Mouse (Mus musculus): ENCODE measurements at regions not wholly inside any gene's neighbourhood (a gene's known extent, or its start where the extent isn't known, plus 50 kb on each side); places are given as distances from the start of the nearest gene placed in this dataset.

- in situ Hi-C loops (cut with MboI, MseI), result loop anchor here (5.0 kb wide), 1 partner anchor 726 kb away; no protein-coding TSS in a partner anchor
These were observed 119.8 kb downstream of the Gm9195 start for GRCm38 (mm10) chr14:72371702-72372277.

DNA sequence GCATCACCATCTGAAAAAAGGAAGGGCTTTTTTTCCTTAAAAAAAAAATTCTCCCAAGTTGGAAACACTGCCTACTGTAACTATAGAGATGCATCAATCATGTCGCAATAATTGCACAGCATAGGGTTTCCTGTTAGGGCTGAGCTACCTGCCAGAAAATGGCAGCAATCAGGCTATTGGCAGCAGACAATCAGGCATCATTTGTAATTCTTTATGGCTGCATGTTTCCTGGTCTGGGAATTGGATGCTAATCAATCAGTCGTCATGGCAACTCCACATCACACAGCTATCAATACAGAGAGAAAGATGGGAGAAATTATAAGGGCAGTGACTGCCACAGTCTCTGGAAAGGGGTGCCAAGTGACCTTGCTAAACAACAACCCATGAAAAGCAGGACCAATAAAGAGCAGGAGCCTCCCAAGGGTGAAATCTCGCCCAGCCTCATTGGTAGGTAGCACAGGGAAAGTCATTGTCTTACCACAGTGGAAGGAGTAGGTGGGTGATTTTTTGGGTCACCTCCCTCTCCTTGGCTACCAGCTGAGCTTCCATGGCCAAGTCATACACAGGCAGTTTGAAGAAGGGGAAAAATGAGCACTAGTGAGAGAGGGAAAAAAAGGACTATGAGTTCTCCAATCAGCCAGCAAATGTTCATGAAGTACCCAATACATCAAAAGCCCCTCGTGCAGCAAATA, 130.7 kb downstream of the Gm9195 start:
- in situ Hi-C loops (cut with MboI, MseI), result no loop called here

DNA sequence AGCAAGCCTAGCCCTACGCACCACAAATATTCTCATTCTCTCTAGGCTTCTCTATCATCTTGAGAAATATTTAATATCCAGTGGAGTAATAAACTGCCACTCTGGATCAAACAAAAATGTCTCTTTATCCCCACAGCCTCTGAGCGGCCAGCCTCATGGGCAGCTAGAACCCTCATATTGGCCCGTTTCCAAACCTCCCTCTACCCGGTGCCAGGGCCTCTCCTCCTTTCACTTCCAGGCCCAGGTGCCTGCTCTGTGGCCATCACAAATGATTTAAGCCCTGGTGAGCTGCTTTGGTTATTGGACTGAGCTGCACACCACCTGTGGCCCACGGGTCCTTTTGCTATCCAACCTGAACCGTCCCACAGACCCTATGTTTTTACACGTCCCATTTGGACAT, 131.5 kb downstream of the Gm9195 start:
- in situ Hi-C loops (cut with MboI, MseI), result no loop called here

GRCm38 (mm10) chr14:72357915-72358314, 133.7 kb downstream of the Gm9195 start:
- in situ Hi-C loops (cut with MboI, MseI), result no loop called here

DNA sequence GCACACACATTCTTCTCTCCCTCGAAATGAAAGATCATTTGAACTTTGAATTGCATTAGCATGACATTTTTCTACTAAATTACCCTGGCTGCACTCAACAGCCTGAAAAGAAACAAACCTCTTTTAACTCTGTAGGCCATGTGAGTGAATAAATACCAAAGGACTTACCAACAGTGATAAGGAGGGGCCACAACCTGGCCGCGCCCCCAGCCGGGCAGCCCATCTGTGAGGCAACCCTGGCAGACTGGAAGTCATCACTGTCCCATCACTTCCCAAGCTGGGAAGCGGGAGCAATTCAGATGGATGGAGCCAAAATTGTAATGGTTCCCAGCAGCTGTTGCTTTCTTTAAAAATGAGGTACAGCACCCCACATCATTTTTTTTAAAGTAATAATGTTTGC, 149.5 kb downstream of the Gm9195 start:
- in situ Hi-C loops (cut with MboI, MseI), result no loop called here

DNA sequence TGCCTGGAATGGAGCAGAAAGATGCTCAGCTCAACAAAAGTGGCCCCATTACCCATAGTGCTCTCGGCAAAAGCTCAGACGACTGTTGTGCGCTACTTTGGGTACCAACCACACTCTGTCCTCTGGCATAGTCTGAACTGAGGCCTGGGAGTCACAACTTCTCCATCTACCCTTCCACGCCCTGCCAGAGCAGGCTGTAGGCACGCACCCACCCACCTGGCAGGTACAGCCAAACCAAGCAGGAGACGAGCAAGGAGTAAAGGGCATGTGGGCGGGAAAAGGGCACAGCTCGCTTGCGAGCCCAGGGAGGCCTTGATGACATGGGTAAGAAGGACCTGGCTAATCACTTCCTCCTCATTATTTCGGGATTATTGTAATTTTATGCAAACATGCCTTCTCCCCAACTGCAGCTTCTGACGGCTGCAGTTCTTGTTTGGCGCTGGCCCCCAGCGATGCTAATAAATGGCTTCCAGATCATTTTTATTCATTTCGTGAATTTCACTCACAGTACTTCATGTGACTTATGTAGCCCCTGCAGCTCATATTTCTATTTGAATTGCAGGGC, 150.0 kb downstream of the Gm9195 start:
- in situ Hi-C loops (cut with MboI, MseI), result no loop called here

DNA sequence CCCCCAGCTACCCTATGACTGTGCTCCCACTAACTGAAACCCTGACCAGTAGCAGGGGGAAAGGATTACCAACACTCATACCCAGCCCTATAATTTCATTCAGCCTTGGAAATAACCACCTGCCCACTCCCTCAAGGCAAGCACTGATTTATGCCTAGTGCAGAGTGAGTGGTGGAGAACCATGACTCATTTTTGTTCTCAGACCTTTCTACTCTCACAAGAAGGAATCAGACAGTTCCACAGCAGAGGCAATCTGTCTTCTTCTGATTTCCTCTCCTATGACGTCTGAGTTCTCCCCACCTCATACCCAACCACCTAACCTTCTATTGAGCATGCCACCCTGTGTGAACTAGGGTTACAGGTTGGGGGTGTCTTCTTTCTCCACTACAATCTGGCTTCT, 153.6 kb downstream of the Gm9195 start:
- in situ Hi-C loops (cut with MboI, MseI), result no loop called here

DNA sequence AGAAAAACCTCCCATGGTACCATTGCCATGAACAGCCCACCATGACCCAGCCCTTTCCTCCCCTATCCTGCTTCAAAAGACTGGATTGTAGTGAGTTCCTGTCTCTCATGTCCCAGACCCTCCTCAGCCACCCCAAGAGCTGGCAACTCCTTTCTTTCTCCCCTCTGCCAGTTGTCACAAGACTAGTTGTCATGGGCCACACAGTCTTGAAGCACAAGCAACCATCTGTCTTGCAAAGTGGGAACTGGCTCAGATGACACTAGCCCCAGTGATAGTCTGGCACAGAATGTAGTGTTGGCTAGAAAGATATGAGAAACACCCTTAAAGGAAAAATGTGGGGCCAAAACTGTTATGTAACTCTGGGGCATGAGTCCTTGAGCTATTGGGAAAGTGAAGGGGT, 187.8 kb downstream of the Gm9195 start:
- in situ Hi-C loops (cut with MboI, MseI), result no loop called here

GRCm38 (mm10) chr14:72300026-72300425, 191.6 kb downstream of the Gm9195 start:
- in situ Hi-C loops (cut with MboI, MseI), result no loop called here

DNA sequence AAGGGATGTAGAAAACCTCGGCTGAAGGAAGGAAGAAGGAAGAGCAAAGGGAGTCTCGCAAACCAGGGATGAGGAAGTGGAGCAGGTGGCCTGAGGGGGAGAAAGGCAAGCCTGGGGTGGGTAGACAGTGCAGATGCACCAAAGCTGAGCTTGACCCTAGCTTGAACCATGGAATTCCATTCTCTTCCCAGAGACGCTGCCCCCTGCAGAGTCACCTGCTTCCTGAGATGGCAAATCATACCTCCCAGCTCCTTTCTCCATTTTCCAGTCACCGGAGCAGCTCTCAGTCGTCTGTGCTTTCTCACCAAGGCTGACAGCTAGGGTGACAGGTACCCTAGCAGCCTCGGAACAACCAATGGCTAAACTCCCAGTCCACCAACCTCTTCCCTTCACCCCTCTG, 197.0 kb downstream of the Gm9195 start:
- in situ Hi-C loops (cut with MboI, MseI), result no loop called here

- in situ Hi-C loops (cut with MboI, MseI), result no loop called here
These were observed 197.8 kb downstream of the Gm9195 start for GRCm38 (mm10) chr14:72293677-72294387.

GRCm38 (mm10) chr14:72292656-72293299, 198.9 kb downstream of the Gm9195 start:
- in situ Hi-C loops (cut with MboI, MseI), result no loop called here

- in situ Hi-C loops (cut with MboI, MseI), result no loop called here
These were observed 214.3 kb downstream of the Gm9195 start for GRCm38 (mm10) chr14:72277309-72277708.

DNA sequence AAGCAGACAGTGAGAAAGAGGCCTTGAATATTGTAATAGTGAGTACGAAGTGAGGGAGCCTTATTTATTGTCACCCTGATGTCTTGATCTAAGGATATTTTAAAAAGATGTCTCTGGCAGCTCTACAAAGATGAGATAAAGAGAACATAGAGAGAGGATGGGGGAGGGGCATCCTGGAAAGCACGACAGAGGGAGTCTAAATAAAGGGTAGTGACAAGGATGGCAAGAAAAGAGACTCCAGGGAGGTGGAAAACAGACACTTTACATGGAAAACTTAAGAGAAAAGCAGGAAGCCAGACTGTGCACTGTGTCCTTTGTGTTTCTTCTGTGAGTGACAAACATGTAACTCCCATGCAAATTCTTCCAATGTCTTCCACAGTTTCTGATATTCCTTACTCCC, 232.4 kb downstream of the Gm9195 start:
- in situ Hi-C loops (cut with MboI, MseI), result no loop called here

DNA sequence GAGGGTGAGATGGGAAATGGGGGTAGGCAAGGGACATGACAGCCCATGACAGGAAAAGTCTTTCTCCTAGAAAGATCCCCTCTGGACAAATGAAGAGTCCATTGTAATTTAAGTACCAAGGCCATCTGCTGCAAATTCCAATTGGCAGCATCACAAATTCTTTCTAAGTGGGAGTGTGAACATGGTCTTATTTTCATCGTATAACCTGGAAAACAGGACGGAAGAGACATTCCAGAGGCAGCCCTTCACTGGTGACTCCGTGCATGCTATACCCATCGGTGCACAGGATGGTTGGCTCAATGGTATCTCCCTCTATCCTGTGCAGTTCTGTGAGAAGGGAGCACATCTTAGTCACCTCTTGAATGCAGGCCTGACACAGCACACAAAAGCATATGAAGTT, 249.8 kb downstream of the Gm9195 start:
- in situ Hi-C loops (cut with MboI, MseI), result no loop called here

GRCm38 (mm10) chr14:72240272-72240671, 251.4 kb downstream of the Gm9195 start:
- in situ Hi-C loops (cut with MboI, MseI), result no loop called here

DNA sequence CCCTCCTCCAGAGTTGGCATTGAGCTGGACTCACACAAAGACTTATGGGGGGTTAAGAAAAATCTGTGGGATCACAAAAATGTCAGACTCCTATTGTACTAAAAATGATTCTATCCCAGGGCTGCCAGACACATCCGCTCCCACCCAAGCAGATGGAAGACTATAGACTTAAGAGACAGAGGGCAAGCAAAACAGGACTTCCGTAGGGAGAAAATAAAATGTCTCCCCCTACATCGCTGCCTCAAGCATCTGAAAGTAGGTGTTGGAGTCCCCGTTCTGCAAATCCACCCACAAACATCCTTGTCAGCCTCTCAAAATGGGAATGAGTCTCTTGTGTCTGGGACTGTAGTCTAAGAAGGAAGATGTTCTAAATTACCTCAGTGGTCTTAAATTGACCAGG, 253.3 kb downstream of the Gm9195 start:
- in situ Hi-C loops (cut with MboI, MseI), result no loop called here

DNA sequence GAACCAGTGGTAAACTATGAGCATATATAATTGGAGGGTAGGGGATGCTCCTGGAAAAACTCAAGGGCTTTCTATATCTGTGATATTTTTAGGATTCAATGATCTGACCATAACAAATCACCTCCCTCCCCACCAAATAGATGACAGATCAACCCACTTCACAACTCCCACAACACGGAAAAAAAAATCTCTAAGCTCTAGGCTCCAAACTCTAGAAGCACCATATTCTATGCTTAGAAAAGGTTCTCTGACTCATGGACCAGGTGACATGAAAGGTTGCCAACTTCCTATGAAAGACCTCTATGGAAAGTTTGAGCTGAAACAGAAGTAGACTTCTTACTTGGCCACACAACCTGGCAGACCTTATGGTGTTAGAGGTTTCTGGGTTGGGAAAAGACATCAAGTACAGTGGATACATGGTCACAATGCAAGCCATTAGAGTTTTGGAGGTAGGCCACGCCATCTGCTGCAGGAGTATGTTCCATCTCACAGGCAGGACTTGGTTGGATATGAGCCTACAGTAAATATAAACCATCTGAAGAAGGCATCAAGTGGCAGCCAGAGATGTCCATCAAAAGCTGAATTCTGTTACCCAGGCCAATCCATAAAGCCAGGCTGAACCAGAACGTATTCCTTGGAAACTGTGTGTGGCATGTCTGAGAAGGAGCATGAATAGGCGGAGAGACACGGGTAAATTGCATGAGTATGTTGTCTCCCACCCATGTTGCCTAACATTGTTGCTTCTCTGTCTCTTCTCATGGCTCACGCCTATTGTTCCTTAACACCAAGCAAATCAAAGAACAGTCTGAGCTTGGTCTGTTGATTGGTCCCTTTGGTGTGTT, 257.2 kb downstream of the Gm9195 start:
- in situ Hi-C loops (cut with MboI, MseI), result no loop called here

DNA sequence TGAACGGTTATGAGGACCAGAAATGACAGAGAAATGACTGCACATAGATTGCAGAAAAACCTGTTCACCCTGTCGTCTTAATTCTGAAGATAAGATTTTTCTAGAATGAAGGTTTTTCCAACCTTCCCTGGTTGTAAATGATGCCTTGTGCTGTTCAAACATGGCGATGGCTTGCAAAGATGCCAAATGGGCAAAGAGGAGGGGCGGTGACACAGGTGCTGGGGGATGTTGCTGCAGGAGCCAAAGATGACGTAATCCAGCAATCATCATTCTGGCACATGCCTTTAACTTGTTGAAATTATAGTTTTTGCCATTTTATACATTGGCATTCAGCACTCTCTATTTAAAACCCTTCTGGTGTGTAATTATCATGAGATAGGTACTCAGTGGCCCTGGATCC, 263.8 kb downstream of the Gm9195 start:
- in situ Hi-C loops (cut with MboI, MseI), result no loop called here

DNA sequence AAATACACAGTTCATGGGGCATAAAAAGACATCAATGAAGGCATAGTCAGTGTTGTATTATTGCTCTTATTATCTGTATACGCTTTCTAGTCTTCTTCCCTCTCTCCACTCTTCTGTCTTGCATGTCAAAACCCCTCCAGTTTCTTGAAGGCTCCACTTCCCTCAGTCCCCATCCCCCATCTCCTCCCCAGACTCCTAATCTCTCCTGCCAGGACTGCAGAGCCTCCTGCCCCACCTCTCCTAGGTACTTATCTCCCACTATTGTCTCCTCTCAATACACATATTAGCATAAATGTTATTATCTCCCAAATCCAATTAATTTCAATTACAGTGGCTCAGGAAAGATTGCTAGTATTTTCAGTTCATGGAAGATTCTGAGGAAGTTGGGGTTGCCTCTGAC, 264.2 kb downstream of the Gm9195 start:
- in situ Hi-C loops (cut with MboI, MseI), result no loop called here

GRCm38 (mm10) chr14:72226946-72227345, 264.7 kb downstream of the Gm9195 start:
- in situ Hi-C loops (cut with MboI, MseI), result no loop called here

All from T-helper 1 cell (primary cell).